Mouse (Mus musculus) heart, embryonic 11.5 days (tissue): ENCODE data around the gene Ndufa7. TPM values are rescaled to one million over a fixed set of nuclear protein-coding genes. Genes with fewer than 3 reads are reported as not detected.
"Not testable (repeated sequence)": the region's sequence is repeated elsewhere in the genome, so short reads cannot be mapped to it uniquely, and the experiment has no call there.

Experiments
- ATAC-seq: fragments of 200-750 bp; cut with Nextera tagmentation; replicated peaks from 2 replicates; pipeline ENCODE4 v1.8.0; 2017; ENCODE audit warnings: moderate library complexity; ENCODE audit not compliant: insufficient number of reproducible peaks, low FRiP score, low TSS enrichment
- H3K27ac ChIP-seq: fragments of 300-500 bp; sonication (generic); 2 replicates; pipeline ENCODE4 v1.5.1; 2014; ENCODE audit warnings: mild to moderate bottlenecking, low read depth, low read length
- H3K27me3 ChIP-seq: fragments of 300-500 bp; sonication (generic); 2 replicates; pipeline ENCODE4 v1.6.1; 2014; ENCODE audit warnings: mild to moderate bottlenecking, low read length, mixed read lengths; ENCODE audit not compliant: control insufficient read depth, insufficient read depth
- H3K36me3 ChIP-seq: fragments of 300-500 bp; sonication (generic); 2 replicates; pipeline ENCODE4 v1.6.1; 2014; ENCODE audit warnings: mild to moderate bottlenecking, low read length, moderate library complexity, mixed read lengths; ENCODE audit not compliant: control insufficient read depth, insufficient read depth
- H3K4me1 ChIP-seq: fragments of 300-500 bp; sonication (generic); 2 replicates; pipeline ENCODE4 v1.6.1; 2014; ENCODE audit warnings: low read length; ENCODE audit not compliant: control insufficient read depth, insufficient read depth
- H3K4me2 ChIP-seq: fragments of 300-500 bp; sonication (generic); 2 replicates; pipeline ENCODE4 v1.6.1; 2014; ENCODE audit warnings: mild to moderate bottlenecking, moderate library complexity
- H3K4me3 ChIP-seq: fragments of 300-500 bp; sonication (generic); 2 replicates; pipeline ENCODE4 v1.5.1; 2014; ENCODE audit warnings: low read depth, low read length
- H3K9ac ChIP-seq: fragments of 300-500 bp; sonication (generic); 2 replicates; pipeline ENCODE4 v1.6.1; 2014; ENCODE audit warnings: mild to moderate bottlenecking, low read depth, low read length, moderate library complexity
- H3K9me3 ChIP-seq: fragments of 300-500 bp; sonication (generic); replicated peaks from 2 replicates; pipeline ENCODE4 v1.6.1; 2016; ENCODE audit warnings: low read length; ENCODE audit not compliant: control insufficient read depth
- WGBS: fragments of 180-500 bp; shearing (Covaris S2); extraction: QIAGEN DNeasy Blood & Tissue Kit; methylation state at CpG from one replicate; pipeline ENCODE4 v1.1.7; 2014; ENCODE audit not compliant: insufficient replicate concordance; 5-methylcytosine and 5-hydroxymethylcytosine counted together
- polyA plus RNA-seq: library from polyadenylated mRNA; unstranded; fragments of >200 nt; fragmentation: Nextera tagmentation; extraction: Ambion mirVana; gene quantifications from 2 replicates; pipeline ENCODE4 v1.2.1, GENCODE M21; 2014

The Ndufa7 gene
- polyA plus RNA-seq, 1 experiment from 2014 or later: 457 TPM

- peak overlapping the region; percentile 92 for H3K4me2 ChIP-seq
- H3K9me3 ChIP-seq: no peaks in the 10 kb centered on the region
- H3K36me3 ChIP-seq: peaks cover 9% of the 10 kb centered on the region
- WGBS: 74% methylated on average over 5 of the region's 5 CpGs
- peak overlapping the region; percentile 84; the same call in 1 of the 2 replicates for H3K9ac ChIP-seq
- H3K27ac ChIP-seq: no peak overlapping the region
- ATAC-seq: no peak
- H3K4me3 ChIP-seq: peak overlapping the region; percentile 61
- peaks cover 5% of the 10 kb centered on the region for H3K27me3 ChIP-seq
- H3K4me1 ChIP-seq: peaks cover 14% of the 10 kb centered on the region
Measured at GRCm38 (mm10) chr17:33816612-33817011, 7.8 kb upstream of the Ndufa7 start.

- WGBS: under 1% methylated on average over 88 of the region's 89 CpGs
- peaks cover 15% of the 10 kb centered on the region for H3K36me3 ChIP-seq
- H3K27ac ChIP-seq: peak overlapping the region; percentile 74
- peak overlapping the region; percentile 61 for H3K4me3 ChIP-seq
- peak overlapping the region; percentile 84 for H3K9ac ChIP-seq
- H3K9me3 ChIP-seq: no peaks in the 10 kb centered on the region
- ATAC-seq: peak; percentile 95
- H3K27me3 ChIP-seq: peaks cover 5% of the 10 kb centered on the region
- H3K4me1 ChIP-seq: peaks cover 14% of the 10 kb centered on the region
- peak overlapping the region; percentile 92 for H3K4me2 ChIP-seq
Measured at GRCm38 (mm10) chr17:33817184-33817968, 7.0 kb upstream of the Ndufa7 start.

DNA sequence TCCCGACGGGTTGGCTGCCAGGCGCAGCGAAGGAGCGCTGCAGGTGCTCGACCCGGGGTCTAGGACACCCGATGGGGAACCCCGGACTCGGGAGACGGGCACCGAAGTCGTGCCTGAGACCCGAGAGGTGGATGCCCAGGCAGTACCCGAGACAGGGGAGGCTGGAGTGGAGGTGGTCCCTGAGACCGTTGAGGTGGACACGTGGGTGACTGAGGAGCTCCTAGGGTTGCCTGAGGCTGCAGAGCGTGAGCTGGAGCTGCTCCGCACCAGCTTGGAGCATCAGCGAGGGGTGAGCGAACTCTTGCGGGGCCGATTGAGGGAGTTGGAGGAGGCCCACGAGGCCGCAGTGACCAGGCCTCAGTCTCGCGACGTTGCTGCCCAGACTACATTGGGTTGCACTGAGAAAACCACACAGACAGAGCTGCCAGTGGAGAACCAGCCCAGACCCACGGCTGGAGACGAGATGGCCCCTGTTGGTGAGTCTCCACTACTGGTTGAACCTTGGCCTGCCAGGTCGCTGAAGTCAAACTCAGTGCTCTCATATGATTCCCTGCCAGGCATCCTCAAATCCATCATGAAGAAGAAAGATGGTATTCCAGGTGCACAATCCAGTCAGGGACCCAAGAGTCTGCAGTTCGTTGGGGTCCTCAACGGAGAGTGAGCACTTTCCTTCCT is 6.3 kb upstream of the Ndufa7 start:
- Histone ChIP-seq H3K27me3 (peaks cover 5% of the 10 kb centered on the region), H3K4me2 (peak overlapping the region; percentile 92), H3K4me1 (peaks cover 10% of the 10 kb centered on the region), H3K36me3 (peaks cover 19% of the 10 kb centered on the region), H3K9me3 (no peaks in the 10 kb centered on the region), H3K9ac (peak overlapping the region; percentile 77), H3K27ac (peak overlapping the region; percentile 60; the same call in 1 of the 2 replicates), H3K4me3 (peak overlapping the region; percentile 61)
- peak; percentile 35 for ATAC-seq
- WGBS: 17% methylated on average over 33 of the region's 33 CpGs

- no peaks in the 10 kb centered on the region for H3K27me3 ChIP-seq
- peak overlapping the region; percentile 83; the same call in 1 of the 2 replicates for H3K4me2 ChIP-seq
- no peak for ATAC-seq
- H3K9me3 ChIP-seq: no peaks in the 10 kb centered on the region
- H3K4me3 ChIP-seq: no peak overlapping the region
- peaks cover 13% of the 10 kb centered on the region for H3K4me1 ChIP-seq
- peaks cover 19% of the 10 kb centered on the region for H3K36me3 ChIP-seq
- WGBS: 76% methylated on average over 1 of the region's 1 CpGs
- H3K9ac ChIP-seq: no peak overlapping the region
- no peak overlapping the region for H3K27ac ChIP-seq
Measured at GRCm38 (mm10) chr17:33822436-33822959, 1.9 kb upstream of the Ndufa7 start.

- H3K4me3 ChIP-seq: peak overlapping the region; percentile 74
- peak overlapping the region; percentile 83 for H3K4me2 ChIP-seq
- H3K4me1 ChIP-seq, ATAC-seq, H3K9me3 ChIP-seq, H3K27me3 ChIP-seq, H3K27ac ChIP-seq: not testable (repeated sequence)
- peak overlapping the region; percentile 93 for H3K9ac ChIP-seq
- 73% methylated on average over 8 of the region's 8 CpGs for WGBS
- H3K36me3 ChIP-seq: peaks cover 19% of the 10 kb centered on the region
Measured at GRCm38 (mm10) chr17:33823171-33823570, 1.2 kb upstream of the Ndufa7 start.

DNA sequence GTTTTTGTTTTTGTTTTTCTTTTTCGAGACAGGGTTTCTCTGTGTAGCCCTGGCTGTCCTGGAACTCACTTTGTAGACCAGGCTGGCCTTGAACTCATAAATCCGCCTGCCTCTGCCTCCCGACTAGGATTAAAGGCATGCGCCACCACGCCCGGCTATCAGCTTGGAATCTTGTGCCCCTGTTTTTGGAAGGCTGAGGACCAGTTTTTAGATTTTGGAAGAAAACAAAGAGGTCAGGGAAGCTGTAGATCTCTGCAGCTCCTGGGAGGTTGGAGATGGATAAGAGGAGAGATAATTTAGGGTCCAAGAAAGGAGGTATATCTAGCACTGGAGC is 592 bp downstream of the Ndufa7 start:
- Histone ChIP-seq H3K36me3 (peaks cover 19% of the 10 kb centered on the region), H3K4me3 (peak overlapping the region; percentile 74), H3K4me2 (peak overlapping the region; percentile 83), H3K9ac (peak overlapping the region; percentile 93), H3K27ac (peak overlapping the region; percentile 74; the same call in 1 of the 2 replicates)
- not testable (repeated sequence) for H3K4me1 ChIP-seq, H3K27me3 ChIP-seq, H3K9me3 ChIP-seq, ATAC-seq
- 6% methylated on average over 6 of the region's 6 CpGs for whole genome bisulfite sequencing

DNA sequence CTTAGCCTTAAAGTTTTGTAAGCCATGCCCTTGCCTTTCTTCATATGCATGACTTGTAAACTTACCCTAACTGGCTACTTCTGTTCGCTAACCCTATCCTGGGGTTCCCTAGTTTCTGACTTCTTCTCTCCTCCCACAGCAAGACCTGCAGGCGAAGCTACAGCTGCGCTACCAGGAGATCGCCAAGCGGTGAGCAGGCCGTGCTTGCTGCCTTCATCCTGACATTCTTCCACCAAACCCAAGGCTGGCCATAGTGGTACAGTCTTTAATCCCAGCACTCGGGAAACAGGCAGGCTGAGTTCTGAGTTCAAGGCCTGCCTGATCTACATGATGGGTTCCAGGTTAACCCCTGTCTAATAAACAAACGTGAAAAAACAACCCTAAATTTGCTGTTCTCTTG is 1.1 kb downstream of the Ndufa7 start:
- WGBS: 82% methylated on average over 8 of the region's 8 CpGs
- Histone ChIP-seq H3K9me3 (no peaks in the 10 kb centered on the region), H3K36me3 (peaks cover 23% of the 10 kb centered on the region), H3K4me3 (peak overlapping the region; percentile 74), H3K27ac (no peak overlapping the region), H3K4me2 (peak overlapping the region; percentile 83), H3K9ac (no peak overlapping the region; the same call in 1 of the 2 replicates), H3K27me3 (no peaks in the 10 kb centered on the region), H3K4me1 (peaks cover 6% of the 10 kb centered on the region)
- no peak for ATAC-seq

GRCm38 (mm10) chr17:33826850-33827249 is 2.5 kb downstream of the Ndufa7 start:
- Histone ChIP-seq H3K9ac (no peak overlapping the region), H3K4me2 (no peak overlapping the region), H3K27me3 (no peaks in the 10 kb centered on the region), H3K4me3 (no peak overlapping the region), H3K9me3 (no peaks in the 10 kb centered on the region), H3K36me3 (peaks cover 25% of the 10 kb centered on the region), H3K27ac (no peak overlapping the region), H3K4me1 (peaks cover 6% of the 10 kb centered on the region)
- ATAC-seq: no peak
- WGBS: 0% methylated on average over 3 of the region's 3 CpGs
